Mouse (Mus musculus): Measurements from ENCODE around the gene Zfp451.
"Not testable (repeated sequence)": the region's sequence is repeated elsewhere in the genome, so short reads cannot be mapped to it uniquely, and the experiment has no call there.

Zfp451 gene

GRCm38 (mm10) chr1:33757491-33758041, 56.8 kb downstream of the Zfp451 start, which contains the start of gene Bag2:
Gene Bag2 (minus strand): TSS chr1:33757795.
- DNase-seq (ENCODE audit: low spot score): peak; percentile 70

GRCm38 (mm10) chr1:33757033-33757413, 57.4 kb downstream of the Zfp451 start:
- peak; percentile 18 for DNase-seq (ENCODE audit: low spot score)

GRCm38 (mm10) chr1:33756258-33757032, 58.0 kb downstream of the Zfp451 start:
- no peak for DNase-seq (ENCODE audit: low spot score)

GRCm38 (mm10) chr1:33755799-33756198, 58.6 kb downstream of the Zfp451 start:
- no peak for DNase-seq (ENCODE audit: low spot score)

GRCm38 (mm10) chr1:33754965-33755735, 59.2 kb downstream of the Zfp451 start:
- DNase-seq (ENCODE audit: low spot score): no peak

GRCm38 (mm10) chr1:33754089-33754488, 60.3 kb downstream of the Zfp451 start:
- DNase-seq (ENCODE audit: low spot score): no peak

GRCm38 (mm10) chr1:33751283-33751682, 63.1 kb downstream of the Zfp451 start:
- no peak for DNase-seq (ENCODE audit: low spot score)

GRCm38 (mm10) chr1:33749709-33750108, 64.7 kb downstream of the Zfp451 start:
- DNase-seq (ENCODE audit: low spot score): not testable (repeated sequence)

GRCm38 (mm10) chr1:33749109-33749508, 65.3 kb downstream of the Zfp451 start:
- no peak for DNase-seq (ENCODE audit: low spot score)

GRCm38 (mm10) chr1:33745901-33746300, 68.5 kb downstream of the Zfp451 start:
- no peak for DNase-seq (ENCODE audit: low spot score)

- DNase-seq (ENCODE audit: low spot score): not testable (repeated sequence)
These were observed 69.6 kb downstream of the Zfp451 start for GRCm38 (mm10) chr1:33744815-33745214.

- DNase-seq (ENCODE audit: low spot score): peak; percentile 25
These were observed 71.5 kb downstream of the Zfp451 start for GRCm38 (mm10) chr1:33742903-33743302.

- peak; percentile 86 for DNase-seq (ENCODE audit: low spot score)
These were observed 75.1 kb downstream of the Zfp451 start for GRCm38 (mm10) chr1:33739302-33739701.

- DNase-seq (ENCODE audit: low spot score): no peak
These were observed 75.6 kb downstream of the Zfp451 start for GRCm38 (mm10) chr1:33738681-33739278.

- DNase-seq (ENCODE audit: low spot score): no peak
These were observed 76.1 kb downstream of the Zfp451 start for GRCm38 (mm10) chr1:33738281-33738680.

- no peak for DNase-seq (ENCODE audit: low spot score)
These were observed 80.3 kb downstream of the Zfp451 start for GRCm38 (mm10) chr1:33734001-33734685.

- no peak for DNase-seq (ENCODE audit: low spot score)
These were observed 81.4 kb downstream of the Zfp451 start for GRCm38 (mm10) chr1:33733044-33733443.

GRCm38 (mm10) chr1:33725086-33725485, 89.3 kb downstream of the Zfp451 start:
- no peak for DNase-seq (ENCODE audit: low spot score)

- no peak for DNase-seq (ENCODE audit: low spot score)
These were observed 89.9 kb downstream of the Zfp451 start for GRCm38 (mm10) chr1:33724516-33724915.

- DNase-seq (ENCODE audit: low spot score): no peak
These were observed 93.4 kb downstream of the Zfp451 start for GRCm38 (mm10) chr1:33721020-33721419.

- DNase-seq (ENCODE audit: low spot score): peak; percentile 7
These were observed 94.2 kb downstream of the Zfp451 start for GRCm38 (mm10) chr1:33720231-33720630.

- peak; percentile 78 for DNase-seq (ENCODE audit: low spot score)
These were observed 94.6 kb downstream of the Zfp451 start, which contains the start of gene Rab23 for GRCm38 (mm10) chr1:33719733-33720225. Gene Rab23 (plus strand): TSS chr1:33719887.
